Mouse (Mus musculus) liver (tissue): ENCODE measurements at regions not wholly inside any gene's neighbourhood (a gene's known extent, or its start where the extent isn't known, plus 50 kb on each side); places are given as distances from the start of the nearest gene placed in this dataset.

Experiments used
- DNase-seq: peaks from one replicate; pipeline ENCODE4 v3.0.0-alpha.2; 2020; ENCODE audit warnings: mixed read lengths

- DNase-seq = no peak
Observed at GRCm38 (mm10) chr6:84434532-84434931, 159.2 kb downstream of the Cyp26b1 start.

GRCm38 (mm10) chr6:84431622-84431955 is 162.1 kb downstream of the Cyp26b1 start:
- DNase-seq = no peak

GRCm38 (mm10) chr6:84430925-84431621 is 162.6 kb downstream of the Cyp26b1 start:
- DNase-seq = no peak

- DNase-seq = no peak
Observed at GRCm38 (mm10) chr6:84430146-84430545, 163.6 kb downstream of the Cyp26b1 start.

GRCm38 (mm10) chr6:84429247-84429646 is 164.5 kb downstream of the Cyp26b1 start:
- DNase-seq = no peak

GRCm38 (mm10) chr6:84426691-84427090 is 167.0 kb downstream of the Cyp26b1 start:
- no peak for DNase-seq

GRCm38 (mm10) chr6:84425823-84426222 is 167.9 kb downstream of the Cyp26b1 start:
- no peak for DNase-seq

- DNase-seq = no peak
Observed at GRCm38 (mm10) chr6:84422946-84423345, 170.8 kb downstream of the Cyp26b1 start.

GRCm38 (mm10) chr6:84419691-84420090 is 174.0 kb downstream of the Cyp26b1 start:
- DNase-seq = no peak

- DNase-seq = no peak
Observed at GRCm38 (mm10) chr6:84419281-84419680, 174.4 kb downstream of the Cyp26b1 start.

GRCm38 (mm10) chr6:84416992-84417636 is 176.6 kb downstream of the Cyp26b1 start:
- no peak for DNase-seq

GRCm38 (mm10) chr6:84414400-84414799 is 179.3 kb downstream of the Cyp26b1 start:
- DNase-seq = no peak

GRCm38 (mm10) chr6:84409863-84410513 is 183.7 kb downstream of the Cyp26b1 start:
- DNase-seq = no peak

GRCm38 (mm10) chr6:84408513-84408912 is 185.2 kb downstream of the Cyp26b1 start:
- DNase-seq = no peak

GRCm38 (mm10) chr6:84407773-84408172 is 185.9 kb downstream of the Cyp26b1 start:
- DNase-seq = peak; percentile 63

GRCm38 (mm10) chr6:84404695-84405094 is 189.0 kb downstream of the Cyp26b1 start:
- DNase-seq = peak; percentile 29

- DNase-seq = no peak
Observed at GRCm38 (mm10) chr6:84402431-84402830, 191.3 kb downstream of the Cyp26b1 start.

GRCm38 (mm10) chr6:84394496-84395090 is 199.1 kb downstream of the Cyp26b1 start:
- no peak for DNase-seq

- peak; percentile 41 for DNase-seq
Observed at GRCm38 (mm10) chr6:84393519-84394231, 200.0 kb downstream of the Cyp26b1 start.

GRCm38 (mm10) chr6:84392752-84393511 is 200.8 kb downstream of the Cyp26b1 start:
- peak; percentile 51 for DNase-seq

GRCm38 (mm10) chr6:84391016-84391415 is 202.7 kb downstream of the Cyp26b1 start:
- DNase-seq = no peak

GRCm38 (mm10) chr6:84385696-84386095 is 208.0 kb downstream of the Cyp26b1 start:
- peak; percentile 57 for DNase-seq
